Mouse (Mus musculus) stomach, embryonic 14.5 days (tissue): ENCODE measurements around the gene Crp. TPM values are rescaled to one million over a fixed set of nuclear protein-coding genes. Genes with fewer than 3 reads are reported as not detected.

Source experiments
- ATAC-seq: fragments of 200-750 bp; cut with Nextera tagmentation; 2 replicates; pipeline ENCODE4 v1.8.0; 2017; ENCODE audit warnings: low read depth, moderate TSS enrichment; ENCODE audit not compliant: insufficient number of reproducible peaks, insufficient read depth, low FRiP score
- H3K27ac ChIP-seq: fragments of 300-500 bp; sonication (generic); 2 replicates; pipeline ENCODE4 v1.5.1; 2014; ENCODE audit warnings: mild to moderate bottlenecking, low read length, moderate library complexity, mixed read lengths
- H3K27me3 ChIP-seq: fragments of 300-500 bp; sonication (generic); 2 replicates; pipeline ENCODE4 v1.6.1; 2014; ENCODE audit warnings: low read length, control low read depth, mixed read lengths; ENCODE audit not compliant: control insufficient read depth, insufficient read depth
- H3K36me3 ChIP-seq: fragments of 300-500 bp; sonication (generic); 2 replicates; pipeline ENCODE4 v1.6.1; 2014; ENCODE audit warnings: mild to moderate bottlenecking, control low read depth, low read length, moderate library complexity, mixed read lengths; ENCODE audit not compliant: control insufficient read depth, insufficient read depth
- H3K4me1 ChIP-seq: fragments of 300-500 bp; sonication (generic); 2 replicates; pipeline ENCODE4 v1.6.1; 2014; ENCODE audit warnings: low read length, control low read depth, mixed read lengths; ENCODE audit not compliant: control insufficient read depth, insufficient read depth
- H3K4me2 ChIP-seq: fragments of 300-500 bp; sonication (generic); replicated peaks from 2 replicates; pipeline ENCODE4 v1.6.1; 2014; ENCODE audit warnings: low read depth, low read length, control low read depth
- H3K4me3 ChIP-seq: fragments of 300-500 bp; sonication (generic); 2 replicates; pipeline ENCODE4 v1.5.1; 2014; ENCODE audit warnings: low read depth, low read length, control low read depth
- H3K9ac ChIP-seq: fragments of 300-500 bp; sonication (generic); replicated peaks from 2 replicates; pipeline ENCODE4 v1.6.1; 2014; ENCODE audit warnings: low read depth, mild to moderate bottlenecking, control low read depth, low read length, moderate library complexity, mixed read lengths
- H3K9me3 ChIP-seq: fragments of 300-500 bp; sonication (generic); 2 replicates; pipeline ENCODE4 v1.6.1; 2016; ENCODE audit warnings: low read depth, low read length, control low read depth; ENCODE audit not compliant: control insufficient read depth
- WGBS: fragments of 180-500 bp; shearing (Covaris S2); extraction: QIAGEN DNeasy Blood & Tissue Kit; methylation state at CpG from one replicate; pipeline ENCODE4 v1.1.7; 2014; 5-methylcytosine and 5-hydroxymethylcytosine counted together
- polyA plus RNA-seq: library from polyadenylated mRNA; unstranded; fragments of >200 nt; fragmentation: Nextera tagmentation; extraction: Ambion mirVana; gene quantifications from 2 replicates; pipeline ENCODE4 v1.2.1, GENCODE M21; 2014

The Crp gene
- polyA plus RNA-seq, 1 experiment from 2014 or later = 0.29 TPM

GRCm38 (mm10) chr1:172665457-172665856, 32.4 kb upstream of the Crp start:
- WGBS = 60% methylated on average over 2 of the region's 2 CpGs
- Histone ChIP-seq H3K36me3 (no peaks in the 10 kb centered on the region), H3K4me1 (no peaks in the 10 kb centered on the region)

GRCm38 (mm10) chr1:172667597-172667996, 30.3 kb upstream of the Crp start:
- H3K4me1 ChIP-seq = no peaks in the 10 kb centered on the region
- WGBS = 71% methylated on average over 6 of the region's 6 CpGs
- H3K36me3 ChIP-seq = no peaks in the 10 kb centered on the region
- no peak for ATAC-seq
- no peak overlapping the region for H3K27ac ChIP-seq
- no peak overlapping the region for H3K9ac ChIP-seq
- H3K4me2 ChIP-seq = no peak overlapping the region
- no peaks in the 10 kb centered on the region for H3K27me3 ChIP-seq
- no peaks in the 10 kb centered on the region for H3K9me3 ChIP-seq
- no peak overlapping the region for H3K4me3 ChIP-seq

More at GRCm38 (mm10) chr1:172665457-172665856, 32.4 kb upstream of the Crp start:
- no peak for ATAC-seq
- no peaks in the 10 kb centered on the region for H3K9me3 ChIP-seq
- H3K9ac ChIP-seq = no peak overlapping the region
- no peak overlapping the region for H3K27ac ChIP-seq
- no peak overlapping the region for H3K4me2 ChIP-seq
- H3K27me3 ChIP-seq = no peaks in the 10 kb centered on the region
- no peak overlapping the region for H3K4me3 ChIP-seq

- Histone ChIP-seq H3K4me3 (no peak overlapping the region), H3K9me3 (no peaks in the 10 kb centered on the region), H3K4me1 (no peaks in the 10 kb centered on the region), H3K27ac (no peak overlapping the region), H3K9ac (no peak overlapping the region), H3K27me3 (no peaks in the 10 kb centered on the region), H3K36me3 (no peaks in the 10 kb centered on the region), H3K4me2 (no peak overlapping the region)
- WGBS = 84% methylated on average over 1 of the region's 1 CpGs
- ATAC-seq = no peak
These were observed 27.1 kb upstream of the Crp start for GRCm38 (mm10) chr1:172670716-172671115.

- H3K9ac ChIP-seq = no peak overlapping the region
- 80% methylated on average over 4 of the region's 4 CpGs for WGBS
- H3K4me1 ChIP-seq = no peaks in the 10 kb centered on the region
- H3K9me3 ChIP-seq = no peaks in the 10 kb centered on the region
- no peak overlapping the region for H3K4me3 ChIP-seq
- ATAC-seq = no peak
- H3K27me3 ChIP-seq = no peaks in the 10 kb centered on the region
- no peak overlapping the region for H3K27ac ChIP-seq
- no peaks in the 10 kb centered on the region for H3K36me3 ChIP-seq
- no peak overlapping the region for H3K4me2 ChIP-seq
These were observed 17.1 kb upstream of the Crp start for GRCm38 (mm10) chr1:172680742-172681141.

GRCm38 (mm10) chr1:172683551-172683950, 14.3 kb upstream of the Crp start:
- 82% methylated on average over 5 of the region's 5 CpGs for WGBS

GRCm38 (mm10) chr1:172683957-172684356, 13.9 kb upstream of the Crp start:
- H3K9me3 ChIP-seq = no peaks in the 10 kb centered on the region
- H3K4me3 ChIP-seq = no peak overlapping the region
- no peaks in the 10 kb centered on the region for H3K4me1 ChIP-seq
- ATAC-seq = no peak
- no peak overlapping the region for H3K4me2 ChIP-seq
- H3K36me3 ChIP-seq = no peaks in the 10 kb centered on the region
- no peak overlapping the region for H3K27ac ChIP-seq
- H3K9ac ChIP-seq = no peak overlapping the region
- 51% methylated on average over 1 of the region's 1 CpGs for WGBS
- no peaks in the 10 kb centered on the region for H3K27me3 ChIP-seq

More at GRCm38 (mm10) chr1:172683551-172683950, 14.3 kb upstream of the Crp start:
- Histone ChIP-seq H3K36me3 (no peaks in the 10 kb centered on the region), H3K4me3 (no peak overlapping the region), H3K9ac (no peak overlapping the region), H3K27ac (no peak overlapping the region), H3K9me3 (no peaks in the 10 kb centered on the region), H3K27me3 (no peaks in the 10 kb centered on the region), H3K4me2 (no peak overlapping the region), H3K4me1 (no peaks in the 10 kb centered on the region)
- ATAC-seq = no peak

GRCm38 (mm10) chr1:172685178-172685577, 12.7 kb upstream of the Crp start:
- H3K4me3 ChIP-seq = no peak overlapping the region
- ATAC-seq = no peak
- H3K9ac ChIP-seq = no peak overlapping the region
- H3K4me2 ChIP-seq = no peak overlapping the region
- H3K27ac ChIP-seq = no peak overlapping the region
- no peaks in the 10 kb centered on the region for H3K4me1 ChIP-seq
- no peaks in the 10 kb centered on the region for H3K9me3 ChIP-seq
- 65% methylated on average over 3 of the region's 3 CpGs for WGBS
- no peaks in the 10 kb centered on the region for H3K27me3 ChIP-seq
- no peaks in the 10 kb centered on the region for H3K36me3 ChIP-seq

GRCm38 (mm10) chr1:172697422-172697821, 433 bp upstream of the Crp start:
- no peak overlapping the region for H3K27ac ChIP-seq
- H3K4me1 ChIP-seq = no peaks in the 10 kb centered on the region
- ATAC-seq = no peak
- no peaks in the 10 kb centered on the region for H3K27me3 ChIP-seq
- H3K9me3 ChIP-seq = no peaks in the 10 kb centered on the region
- no peaks in the 10 kb centered on the region for H3K36me3 ChIP-seq
- no peak overlapping the region for H3K4me2 ChIP-seq
- H3K4me3 ChIP-seq = no peak overlapping the region
- no peak overlapping the region for H3K9ac ChIP-seq

- H3K36me3 ChIP-seq = no peaks in the 10 kb centered on the region
- H3K27ac ChIP-seq = no peak overlapping the region
- WGBS = 82% methylated on average over 3 of the region's 3 CpGs
These were observed 3.0 kb downstream of the Crp start for GRCm38 (mm10) chr1:172700814-172701213.

More at GRCm38 (mm10) chr1:172700814-172701213, 3.0 kb downstream of the Crp start:
- no peak for ATAC-seq
- H3K9ac ChIP-seq = no peak overlapping the region
- H3K4me2 ChIP-seq = no peak overlapping the region
- H3K27me3 ChIP-seq = no peaks in the 10 kb centered on the region
- H3K9me3 ChIP-seq = no peaks in the 10 kb centered on the region
- no peaks in the 10 kb centered on the region for H3K4me1 ChIP-seq
- no peak overlapping the region for H3K4me3 ChIP-seq
